Mouse (Mus musculus): Measurements from ENCODE around the gene Eif2b3. TPM values are rescaled to one million over a fixed set of nuclear protein-coding genes. Genes with fewer than 3 reads are reported as not detected.

Gene Eif2b3
- polyA plus RNA-seq (2015; fragmentation: Nextera tagmentation; extraction: Ambion mirVana), result 45.2 and 45.8 TPM in 2 replicates

- Histone ChIP-seq H3K27ac (ENCODE audit: low read length) (no peak within 1 kb of the TSS), H3K4me2 (replicated peaks; ENCODE audit: low read depth, low read length) (peak within 1 kb of the TSS; percentile 73), H3K4me1 (ENCODE audit: insufficient read depth, low read length) (peaks cover 10% of the 10 kb centered on the region), H3K9ac (replicated peaks; ENCODE audit: low read length) (peak within 1 kb of the TSS; percentile 90), H3K27me3 (ENCODE audit: insufficient read depth, low read length) (no peaks in the 10 kb centered on the region), H3K36me3 (ENCODE audit: insufficient read depth, low read length) (peaks cover 10% of the 10 kb centered on the region; the same call in 1 of the 2 replicates), H3K9me3 (ENCODE audit: low read length) (no peaks in the 10 kb centered on the region), H3K4me3 (ENCODE audit: low read length) (peak within 1 kb of the TSS; percentile 90)
- peak; percentile 97 for ATAC-seq (ENCODE audit: low FRiP score, low TSS enrichment)
- under 1% methylated on average over 61 of the region's 61 CpGs for WGBS
Measured at GRCm38 (mm10) chr4:117019206-117020134, at the start of gene Eif2b3. Eif2b3 (plus strand) TSS chr4:117019402.

GRCm38 (mm10) chr4:116976503-116976902, 42.7 kb upstream of the Eif2b3 start:
- peaks cover 11% of the 10 kb centered on the region; the same call in 1 of the 2 replicates for H3K36me3 ChIP-seq (ENCODE audit: insufficient read depth, low read length)
- no peak overlapping the region for H3K9ac ChIP-seq (replicated peaks; ENCODE audit: low read length)
- H3K4me3 ChIP-seq (ENCODE audit: low read length), result no peak overlapping the region
- no peaks in the 10 kb centered on the region for H3K27me3 ChIP-seq (ENCODE audit: insufficient read depth, low read length)
- no peaks in the 10 kb centered on the region for H3K4me1 ChIP-seq (ENCODE audit: insufficient read depth, low read length)
- H3K27ac ChIP-seq (ENCODE audit: low read length), result no peak overlapping the region
- 52% methylated on average over 2 of the region's 2 CpGs for WGBS
- H3K4me2 ChIP-seq (replicated peaks; ENCODE audit: low read depth, low read length), result no peak overlapping the region
- H3K9me3 ChIP-seq (ENCODE audit: low read length), result no peaks in the 10 kb centered on the region
- no peak for ATAC-seq (ENCODE audit: low FRiP score, low TSS enrichment)

- no peaks in the 10 kb centered on the region for H3K9me3 ChIP-seq (ENCODE audit: low read length)
- peaks cover 3% of the 10 kb centered on the region; the same call in 1 of the 2 replicates for H3K36me3 ChIP-seq (ENCODE audit: insufficient read depth, low read length)
- no peaks in the 10 kb centered on the region for H3K27me3 ChIP-seq (ENCODE audit: insufficient read depth, low read length)
- no peak overlapping the region for H3K9ac ChIP-seq (replicated peaks; ENCODE audit: low read length)
- ATAC-seq (ENCODE audit: low FRiP score, low TSS enrichment), result no peak
- no peak overlapping the region for H3K4me3 ChIP-seq (ENCODE audit: low read length)
- H3K4me1 ChIP-seq (ENCODE audit: insufficient read depth, low read length), result no peaks in the 10 kb centered on the region
- H3K27ac ChIP-seq (ENCODE audit: low read length), result no peak overlapping the region
- 88% methylated on average over 7 of the region's 7 CpGs for WGBS
- H3K4me2 ChIP-seq (replicated peaks; ENCODE audit: low read depth, low read length), result no peak overlapping the region
Measured at GRCm38 (mm10) chr4:116985681-116986080, 33.5 kb upstream of the Eif2b3 start.

GRCm38 (mm10) chr4:116986400-116987121, 32.6 kb upstream of the Eif2b3 start:
- H3K9me3 ChIP-seq (ENCODE audit: low read length), result no peaks in the 10 kb centered on the region
- H3K4me1 ChIP-seq (ENCODE audit: insufficient read depth, low read length), result no peaks in the 10 kb centered on the region
- H3K4me2 ChIP-seq (replicated peaks; ENCODE audit: low read depth, low read length), result no peak overlapping the region
- ATAC-seq (ENCODE audit: low FRiP score, low TSS enrichment), result peak; percentile 65
- no peaks in the 10 kb centered on the region for H3K27me3 ChIP-seq (ENCODE audit: insufficient read depth, low read length)
- no peak overlapping the region for H3K4me3 ChIP-seq (ENCODE audit: low read length)
- H3K27ac ChIP-seq (ENCODE audit: low read length), result no peak overlapping the region
- WGBS, result 67% methylated on average over 17 of the region's 17 CpGs
- H3K9ac ChIP-seq (replicated peaks; ENCODE audit: low read length), result no peak overlapping the region
- peaks cover 3% of the 10 kb centered on the region; the same call in 1 of the 2 replicates for H3K36me3 ChIP-seq (ENCODE audit: insufficient read depth, low read length)

GRCm38 (mm10) chr4:116987122-116987456, 32.1 kb upstream of the Eif2b3 start:
- 73% methylated on average over 5 of the region's 5 CpGs for WGBS
- H3K4me2 ChIP-seq (replicated peaks; ENCODE audit: low read depth, low read length), result no peak overlapping the region
- no peak overlapping the region for H3K9ac ChIP-seq (replicated peaks; ENCODE audit: low read length)
- H3K4me1 ChIP-seq (ENCODE audit: insufficient read depth, low read length), result no peaks in the 10 kb centered on the region
- no peak overlapping the region for H3K4me3 ChIP-seq (ENCODE audit: low read length)
- peaks cover 3% of the 10 kb centered on the region; the same call in 1 of the 2 replicates for H3K36me3 ChIP-seq (ENCODE audit: insufficient read depth, low read length)
- H3K27me3 ChIP-seq (ENCODE audit: insufficient read depth, low read length), result no peaks in the 10 kb centered on the region
- ATAC-seq (ENCODE audit: low FRiP score, low TSS enrichment), result no peak
- no peak overlapping the region for H3K27ac ChIP-seq (ENCODE audit: low read length)
- H3K9me3 ChIP-seq (ENCODE audit: low read length), result no peaks in the 10 kb centered on the region

GRCm38 (mm10) chr4:116989731-116990130, 29.5 kb upstream of the Eif2b3 start:
- ATAC-seq (ENCODE audit: low FRiP score, low TSS enrichment), result no peak
- Histone ChIP-seq H3K9me3 (ENCODE audit: low read length) (no peaks in the 10 kb centered on the region), H3K9ac (replicated peaks; ENCODE audit: low read length) (no peak overlapping the region), H3K27me3 (ENCODE audit: insufficient read depth, low read length) (no peaks in the 10 kb centered on the region), H3K4me2 (replicated peaks; ENCODE audit: low read depth, low read length) (no peak overlapping the region), H3K4me1 (ENCODE audit: insufficient read depth, low read length) (peaks cover 13% of the 10 kb centered on the region), H3K4me3 (ENCODE audit: low read length) (no peak overlapping the region), H3K27ac (ENCODE audit: low read length) (no peak overlapping the region), H3K36me3 (ENCODE audit: insufficient read depth, low read length) (peaks cover 3% of the 10 kb centered on the region; the same call in 1 of the 2 replicates)
- 63% methylated on average over 6 of the region's 6 CpGs for WGBS

GRCm38 (mm10) chr4:116991366-116991765, 27.8 kb upstream of the Eif2b3 start:
- Histone ChIP-seq H3K4me3 (ENCODE audit: low read length) (no peak overlapping the region), H3K4me1 (ENCODE audit: insufficient read depth, low read length) (peaks cover 23% of the 10 kb centered on the region), H3K9me3 (ENCODE audit: low read length) (no peaks in the 10 kb centered on the region), H3K36me3 (ENCODE audit: insufficient read depth, low read length) (peaks cover 3% of the 10 kb centered on the region; the same call in 1 of the 2 replicates), H3K27me3 (ENCODE audit: insufficient read depth, low read length) (no peaks in the 10 kb centered on the region), H3K9ac (replicated peaks; ENCODE audit: low read length) (no peak overlapping the region), H3K27ac (ENCODE audit: low read length) (no peak overlapping the region), H3K4me2 (replicated peaks; ENCODE audit: low read depth, low read length) (no peak overlapping the region)
- WGBS, result 15% methylated on average over 7 of the region's 7 CpGs
- ATAC-seq (ENCODE audit: low FRiP score, low TSS enrichment), result no peak

- WGBS, result under 1% methylated on average over 38 of the region's 38 CpGs
- peaks cover 6% of the 10 kb centered on the region; the same call in 1 of the 2 replicates for H3K36me3 ChIP-seq (ENCODE audit: insufficient read depth, low read length)
- ATAC-seq (ENCODE audit: low FRiP score, low TSS enrichment), result peak; percentile 91
- H3K27me3 ChIP-seq (ENCODE audit: insufficient read depth, low read length), result no peaks in the 10 kb centered on the region
- peak within 1 kb of the TSS; percentile 83 for H3K9ac ChIP-seq (replicated peaks; ENCODE audit: low read length)
- H3K9me3 ChIP-seq (ENCODE audit: low read length), result no peaks in the 10 kb centered on the region
- peak within 1 kb of the TSS; percentile 89 for H3K4me3 ChIP-seq (ENCODE audit: low read length)
- H3K4me2 ChIP-seq (replicated peaks; ENCODE audit: low read depth, low read length), result peak within 1 kb of the TSS; percentile 98
- H3K27ac ChIP-seq (ENCODE audit: low read length), result peak within 1 kb of the TSS; percentile 75
- peaks cover 23% of the 10 kb centered on the region for H3K4me1 ChIP-seq (ENCODE audit: insufficient read depth, low read length)
Measured at GRCm38 (mm10) chr4:116993672-116994621, 25.3 kb upstream of the Eif2b3 start, which contains the start of gene Urod. Urod (minus strand) TSS chr4:116994413.
